Mouse (Mus musculus): ENCODE results near the gene Lrmda.

Gene Lrmda

GRCm38 (mm10) chr14:22807726-22808594 is 788.4 kb downstream of the Lrmda start:
- 8% methylated on average over 20 of the region's 20 CpGs for WGBS

- 49% methylated on average over 5 of the region's 5 CpGs for WGBS
Observed at GRCm38 (mm10) chr14:22808595-22809166, 789.2 kb downstream of the Lrmda start.

DNA sequence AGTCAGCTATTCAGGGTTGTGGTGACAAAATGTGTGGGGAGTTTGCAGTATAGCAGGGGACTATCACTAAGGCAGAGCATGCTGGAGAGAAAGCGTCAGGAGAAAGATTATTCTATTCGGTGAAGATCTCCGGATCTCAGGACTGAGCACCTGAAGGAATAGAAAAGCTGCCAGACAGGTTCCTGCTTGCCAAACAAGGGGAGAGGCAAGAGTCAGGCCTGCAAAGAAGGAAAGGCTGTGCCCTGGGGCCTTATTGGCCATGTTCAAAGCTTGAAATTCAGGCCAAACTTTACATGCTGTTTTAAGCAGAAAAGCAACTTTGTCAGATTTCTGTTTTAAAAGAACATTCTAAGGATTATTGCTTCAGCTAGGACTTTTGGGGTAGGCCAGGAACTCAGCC is 789.7 kb downstream of the Lrmda start:
- 90% methylated on average over 3 of the region's 3 CpGs for WGBS

DNA sequence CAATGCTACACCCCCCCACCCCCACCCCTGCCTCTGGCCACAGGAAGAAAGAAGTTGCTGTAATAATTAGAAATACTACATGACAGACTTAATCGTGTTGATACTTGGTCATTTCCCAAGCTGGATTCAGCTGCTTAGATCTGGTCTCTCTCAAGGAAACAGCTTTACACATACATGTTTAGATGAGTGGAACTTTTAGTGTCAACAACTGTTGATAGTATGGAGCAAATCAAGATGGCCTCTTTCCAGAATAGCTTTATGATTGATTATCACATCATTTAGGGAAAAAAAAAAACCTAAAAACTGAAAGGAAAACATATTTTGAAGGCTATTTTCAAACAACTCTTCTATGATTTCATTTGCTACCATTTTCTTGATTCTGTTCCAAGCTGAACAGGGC is 791.0 kb downstream of the Lrmda start:
- WGBS: 81% methylated on average over 1 of the region's 1 CpGs

DNA sequence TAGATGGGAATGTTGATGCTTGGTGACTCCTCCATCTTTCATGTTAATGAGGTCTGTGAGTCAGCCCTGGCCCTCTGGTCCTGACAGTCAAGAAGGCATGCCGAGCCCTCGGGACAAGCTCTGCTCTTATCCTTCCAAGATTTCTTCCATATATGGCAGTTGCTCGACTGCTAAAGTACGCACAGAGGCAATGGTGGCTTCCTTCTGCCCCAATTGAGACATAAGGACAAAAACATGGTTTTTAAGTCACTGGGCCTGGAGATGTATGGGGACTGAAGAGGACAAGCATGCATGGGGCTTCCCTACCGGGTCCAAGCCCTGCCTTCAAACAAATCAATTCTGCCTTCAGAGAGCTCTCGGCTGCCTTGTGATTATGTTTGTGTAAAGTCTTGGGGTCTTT is 793.3 kb downstream of the Lrmda start:
- 77% methylated on average over 6 of the region's 6 CpGs for WGBS

DNA sequence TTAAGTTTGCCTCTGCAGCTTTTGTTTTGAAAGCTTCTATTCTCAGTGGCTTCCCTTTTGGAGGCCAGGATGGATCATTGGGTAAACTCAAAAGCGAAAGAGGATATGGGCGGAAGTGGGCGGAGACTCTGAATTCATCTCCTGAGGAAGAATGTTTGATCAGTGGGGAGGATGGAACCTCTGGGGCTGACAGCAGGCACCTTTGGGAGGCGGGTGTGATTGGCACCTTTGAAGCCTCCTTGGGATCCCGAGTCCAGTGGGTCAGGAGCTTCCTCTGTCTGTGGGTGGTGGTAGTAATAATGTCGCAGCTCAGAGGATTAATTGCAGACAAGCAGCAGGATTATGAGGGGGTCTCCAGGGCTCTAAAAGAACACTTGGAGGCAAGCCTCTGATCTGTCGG is 793.9 kb downstream of the Lrmda start:
- 50% methylated on average over 7 of the region's 7 CpGs for WGBS

GRCm38 (mm10) chr14:22814811-22815345 is 795.4 kb downstream of the Lrmda start:
- 69% methylated on average over 9 of the region's 9 CpGs for WGBS

DNA sequence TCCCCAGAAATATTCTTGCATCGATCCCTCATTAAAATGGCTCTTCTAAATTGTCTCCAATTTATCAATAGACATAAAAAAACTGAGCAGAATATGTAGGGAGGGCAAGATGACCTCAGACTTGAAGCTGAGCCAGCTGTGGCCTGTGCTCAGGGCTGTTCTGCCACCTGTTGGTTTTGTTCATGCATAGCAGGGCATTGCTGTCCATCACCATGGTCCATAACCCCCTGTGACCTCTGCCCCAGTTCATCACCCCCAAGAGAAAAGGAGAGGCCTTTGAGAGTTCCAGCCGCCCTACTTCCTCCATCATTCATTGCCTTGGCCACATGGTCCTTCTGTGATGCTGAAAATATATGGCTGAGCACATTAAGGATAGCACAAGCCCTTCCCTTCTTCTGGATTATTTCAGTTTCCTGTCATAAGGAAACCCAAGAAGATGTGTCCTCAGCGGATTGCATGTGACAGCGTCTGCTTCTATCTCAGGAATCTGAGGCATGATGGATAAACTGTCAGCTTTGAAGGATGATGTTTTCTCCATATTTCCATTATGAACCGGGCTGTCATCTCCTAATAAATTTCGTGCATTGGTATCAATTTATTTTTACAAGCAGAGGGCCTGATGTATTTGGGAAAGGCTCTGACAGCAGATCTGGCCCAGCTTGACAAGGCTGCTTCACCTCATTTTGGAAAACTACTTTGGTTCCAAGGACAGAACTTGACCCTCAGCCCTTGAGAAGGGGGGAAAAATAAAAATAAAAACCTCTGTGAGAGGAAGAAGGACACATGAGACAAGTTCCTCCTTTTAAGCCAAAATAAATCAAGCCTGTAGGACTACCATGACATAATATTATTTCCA is 798.1 kb downstream of the Lrmda start:
- 84% methylated on average over 6 of the region's 6 CpGs for WGBS

- 75% methylated on average over 3 of the region's 3 CpGs for WGBS
Observed at GRCm38 (mm10) chr14:22818202-22818530, 798.7 kb downstream of the Lrmda start.

GRCm38 (mm10) chr14:22822942-22823341 is 803.4 kb downstream of the Lrmda start:
- WGBS: 83% methylated on average over 3 of the region's 3 CpGs

DNA sequence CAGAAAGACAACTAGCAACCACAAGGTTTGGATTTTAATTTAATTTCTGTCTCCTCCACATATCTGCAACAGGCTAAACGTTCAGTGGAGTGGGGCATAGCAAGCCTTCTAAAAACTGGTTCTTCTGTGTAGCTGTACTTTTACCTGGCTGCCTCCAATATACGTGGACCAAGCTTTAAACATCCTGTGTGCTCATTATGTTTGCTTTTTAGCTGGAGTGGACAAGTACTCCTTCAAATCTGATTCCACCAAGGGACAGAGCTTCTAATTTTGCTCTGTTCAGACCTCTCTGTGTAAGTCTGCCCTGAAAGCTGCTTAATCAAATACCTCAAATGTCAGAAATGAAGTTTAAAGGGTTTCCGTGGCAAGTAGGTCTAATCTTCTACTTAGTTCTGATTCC is 807.3 kb downstream of the Lrmda start:
- 89% methylated on average over 3 of the region's 3 CpGs for WGBS

DNA sequence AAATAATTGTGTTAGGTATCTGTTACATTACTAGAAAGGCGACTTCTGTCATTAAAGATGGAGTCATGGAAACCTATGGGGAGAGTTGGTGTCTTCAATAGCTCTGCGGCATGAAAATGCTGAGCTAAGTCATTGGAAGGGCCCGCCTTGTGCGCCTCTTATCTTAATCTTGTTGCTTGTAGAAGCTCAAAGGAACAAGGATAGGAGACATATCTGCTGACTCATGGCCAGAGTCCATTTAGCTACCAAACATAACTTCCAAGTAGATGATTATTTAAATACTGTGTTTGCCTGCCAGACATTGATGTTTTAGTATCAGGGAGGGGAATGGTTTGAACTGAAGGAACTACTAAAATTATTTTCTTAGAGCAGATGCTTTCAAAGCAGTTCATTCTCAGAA is 821.6 kb downstream of the Lrmda start:
- 93% methylated on average over 4 of the region's 4 CpGs for WGBS

- whole genome bisulfite sequencing: 87% methylated on average over 4 of the region's 4 CpGs
Observed at GRCm38 (mm10) chr14:22845401-22845800, 825.9 kb downstream of the Lrmda start.

DNA sequence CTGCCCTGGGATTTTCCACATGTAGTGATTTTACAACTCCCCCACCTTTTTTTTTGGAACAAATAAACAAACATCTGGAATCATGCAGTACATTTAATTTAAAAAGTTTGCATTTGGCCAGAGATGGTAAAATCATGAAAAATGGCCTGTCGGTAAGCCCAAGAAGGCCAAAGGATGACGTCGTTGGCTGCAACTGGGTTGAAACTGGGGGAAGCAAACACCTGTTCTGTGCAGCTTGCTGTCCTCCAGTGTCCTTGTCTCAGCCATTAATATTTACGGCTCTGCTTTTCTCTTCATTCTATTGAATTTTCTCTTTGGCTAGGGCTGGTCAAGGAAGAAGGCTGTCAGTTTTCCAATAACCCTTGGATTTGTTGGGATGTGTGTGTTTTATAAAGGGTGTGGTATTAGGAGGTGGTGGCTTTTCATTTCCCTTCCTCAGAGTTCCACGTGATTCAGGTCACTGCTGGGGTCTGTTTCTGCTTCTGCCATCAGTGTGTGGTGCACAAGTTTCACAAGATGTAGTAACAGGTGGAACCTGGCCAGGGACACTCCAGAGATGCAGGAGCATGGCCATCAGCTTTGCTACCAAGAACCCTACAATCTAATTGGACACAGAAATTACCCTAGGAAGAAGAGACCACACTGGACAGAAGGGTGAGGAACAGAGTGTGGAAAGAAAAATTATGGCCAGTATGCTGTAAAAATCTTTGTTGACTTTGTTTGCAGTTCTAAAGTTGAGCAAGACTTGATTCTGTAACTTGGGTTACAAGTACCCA is 827.7 kb downstream of the Lrmda start:
- 89% methylated on average over 5 of the region's 5 CpGs for WGBS

DNA sequence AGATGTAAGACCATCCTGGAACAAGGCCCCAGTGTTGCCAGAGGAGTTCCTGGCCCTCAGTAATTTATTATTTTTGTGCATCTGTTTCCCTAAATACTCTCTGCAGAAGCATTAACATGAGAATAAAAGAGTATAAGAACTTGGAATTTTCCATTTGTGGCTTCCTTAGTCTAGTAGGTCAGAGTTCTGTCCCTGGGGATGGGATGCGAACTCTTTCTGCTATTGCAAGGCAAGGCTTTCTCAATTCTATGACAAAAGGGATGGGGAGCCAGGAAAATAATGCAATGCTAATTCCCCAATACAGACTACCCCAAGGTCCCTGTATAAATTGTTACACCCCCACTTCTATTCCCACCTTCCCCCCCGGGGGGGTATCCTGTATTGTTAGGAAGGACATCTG is 829.6 kb downstream of the Lrmda start:
- WGBS: 91% methylated on average over 2 of the region's 2 CpGs

- WGBS: 73% methylated on average over 4 of the region's 4 CpGs
Observed at GRCm38 (mm10) chr14:22860631-22861030, 841.1 kb downstream of the Lrmda start.

GRCm38 (mm10) chr14:22864132-22864531 is 844.6 kb downstream of the Lrmda start:
- 94% methylated on average over 7 of the region's 7 CpGs for WGBS

DNA sequence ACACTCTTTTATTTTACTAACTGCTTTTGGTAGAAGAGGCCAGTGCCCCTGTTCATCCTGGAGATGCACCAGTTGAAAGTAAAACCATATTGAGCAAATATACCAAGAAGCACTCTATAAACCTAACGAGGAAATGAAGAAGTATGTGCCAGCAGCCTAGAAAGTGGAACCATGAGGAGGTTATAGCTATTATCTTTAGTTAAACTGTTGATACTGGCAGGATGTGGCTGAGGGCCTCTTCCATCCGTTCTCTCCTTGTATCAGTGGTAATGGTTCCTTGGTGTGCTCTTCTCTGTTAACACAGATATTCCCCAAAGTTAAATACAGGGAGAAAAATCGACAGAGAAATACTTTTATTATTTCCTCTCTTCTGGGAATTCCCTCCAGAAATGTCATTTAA is 855.1 kb downstream of the Lrmda start:
- 82% methylated on average over 3 of the region's 3 CpGs for WGBS

DNA sequence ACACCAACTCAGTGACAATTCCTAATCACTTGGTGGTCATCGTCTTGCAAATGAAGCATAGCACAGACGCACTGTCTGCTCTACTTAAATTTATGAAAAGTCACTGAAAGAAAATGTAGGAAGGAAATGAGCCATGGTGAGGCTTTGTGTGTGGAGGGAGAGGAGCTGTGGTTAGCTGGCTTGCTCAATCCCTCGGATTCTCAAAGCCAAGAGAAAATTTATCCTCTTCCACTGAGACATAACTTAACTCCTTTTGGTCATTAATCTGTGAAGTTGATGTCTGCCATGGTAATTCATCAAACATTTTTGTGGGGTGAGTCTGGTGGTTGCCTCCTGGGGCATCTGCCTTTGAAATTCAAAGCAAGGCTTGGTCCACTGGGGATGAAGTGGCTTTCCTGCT is 867.7 kb downstream of the Lrmda start:
- WGBS: 82% methylated on average over 3 of the region's 3 CpGs

- 98% methylated on average over 1 of the region's 1 CpGs for WGBS
Observed at GRCm38 (mm10) chr14:22899312-22899711, 879.8 kb downstream of the Lrmda start.

GRCm38 (mm10) chr14:22902116-22902515 is 882.6 kb downstream of the Lrmda start:
- WGBS: 98% methylated on average over 1 of the region's 1 CpGs

GRCm38 (mm10) chr14:22902914-22903313 is 883.4 kb downstream of the Lrmda start:
- WGBS: 89% methylated on average over 2 of the region's 2 CpGs
